Mouse (Mus musculus): ENCODE measurements around the gene Kcmf1. TPM values are rescaled to one million over a fixed set of nuclear protein-coding genes. Genes with fewer than 3 reads are reported as not detected.
A peak's percentile ranks its signal among the peaks of the same experiment; 100 is the strongest.

Kcmf1 gene
- 37.2 and 45.3 TPM in 2 replicates for polyA plus RNA-seq (2014; fragmentation: Nextera tagmentation; extraction: Ambion mirVana)

DNA sequence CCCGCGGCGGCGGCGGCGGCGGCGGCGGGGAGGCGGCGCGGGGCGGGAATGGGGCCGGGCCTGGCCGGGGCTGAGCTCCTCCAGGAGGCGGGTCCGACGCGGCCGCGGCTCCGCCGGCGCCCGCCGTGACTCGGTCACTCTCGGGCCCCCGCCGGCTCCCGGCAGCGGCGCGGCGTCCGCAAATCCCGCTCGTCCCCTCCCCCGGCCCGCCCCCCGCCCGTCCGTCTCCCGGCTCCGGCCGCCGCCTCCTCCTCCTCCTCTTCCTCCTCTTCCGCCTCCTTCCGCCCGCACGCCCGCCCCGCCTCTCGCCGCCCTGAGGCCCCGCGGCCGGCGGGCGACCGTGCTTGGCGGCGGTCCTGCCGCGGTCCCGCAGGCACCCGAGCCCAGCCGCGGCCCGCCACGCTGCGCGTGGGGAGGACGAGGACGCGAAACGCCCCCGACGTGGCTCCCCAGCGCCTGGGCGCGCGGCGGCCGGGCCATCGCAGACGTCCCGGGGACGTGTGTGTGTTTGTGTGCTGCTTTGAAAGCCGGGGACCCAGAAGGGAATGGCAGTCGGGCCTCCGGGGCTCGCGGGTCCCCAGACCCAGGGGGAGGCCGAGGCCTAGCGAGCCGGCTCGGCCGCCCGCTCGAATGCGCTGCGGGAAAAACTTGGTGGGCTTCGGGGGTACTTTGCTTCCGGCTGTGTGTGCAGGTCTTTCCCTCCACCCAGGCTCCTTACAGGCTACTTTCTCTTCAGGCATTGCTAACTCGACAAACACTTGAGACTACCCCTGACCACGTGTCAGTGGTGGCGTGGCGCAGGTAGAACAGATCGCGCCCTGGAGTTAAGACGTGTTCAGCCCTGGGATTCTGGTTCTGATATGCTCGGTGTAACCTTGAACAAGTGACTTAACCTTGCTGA, at the start of gene Kcmf1:
Gene Kcmf1, minus strand, starts transcription at position 199 of the 901 bp plus-strand sequence.
- Histone ChIP-seq H3K4me1 (ENCODE audit: control insufficient read depth, insufficient read depth, low read length) (peaks cover 15% of the 10 kb centered on the region; the same call in 1 of the 2 replicates), H3K9ac (ENCODE audit: low read length) (peak within 1 kb of the TSS; percentile 99), H3K4me2 (peak within 1 kb of the TSS; percentile 64), H3K27ac (ENCODE audit: low read depth, low read length) (peak within 1 kb of the TSS; percentile 98), H3K27me3 (ENCODE audit: control insufficient read depth, insufficient read depth, low read length) (no peaks in the 10 kb centered on the region), H3K9me3 (ENCODE audit: control insufficient read depth, low read length) (no peaks in the 10 kb centered on the region), H3K36me3 (ENCODE audit: control insufficient read depth, insufficient read depth, low read length) (no peaks in the 10 kb centered on the region), H3K4me3 (ENCODE audit: low read depth, low read length) (peak within 1 kb of the TSS; percentile 98)
- ATAC-seq (ENCODE audit: low FRiP score) = peak; percentile 85
- WGBS = under 1% methylated on average over 87 of the region's 113 CpGs
- DNase-seq (ENCODE audit: low spot score, missing footprints) = peak; percentile 95

DNA sequence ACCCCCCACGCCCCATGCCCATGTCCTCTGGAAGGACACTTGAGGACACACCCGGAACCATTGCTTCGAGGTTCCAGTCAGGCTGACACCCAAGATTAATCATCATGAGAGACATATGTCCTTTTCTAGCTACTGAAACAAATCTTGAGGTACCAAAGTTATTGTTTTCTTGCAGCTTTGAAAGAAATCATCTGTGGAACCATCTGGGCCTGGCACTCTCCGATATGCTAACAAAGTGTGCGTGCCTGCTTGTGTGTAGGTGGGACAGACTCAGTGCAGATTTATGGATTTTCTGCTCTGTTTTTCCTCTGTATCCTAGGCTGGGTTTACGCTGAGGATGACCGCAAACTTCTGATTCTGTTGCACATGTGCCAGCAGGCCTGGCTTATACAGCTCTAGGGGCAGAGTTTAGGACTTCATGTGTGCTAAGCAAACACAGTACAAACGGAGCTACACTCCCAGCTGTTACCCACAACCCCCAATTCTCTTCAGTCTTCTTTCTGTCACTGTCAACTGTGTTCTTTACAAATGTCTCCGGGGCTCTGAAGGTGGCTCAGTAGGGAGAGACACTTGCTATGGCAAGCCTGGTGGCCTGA, 49.5 kb upstream of the Kcmf1 start:
- Histone ChIP-seq H3K27me3 (ENCODE audit: control insufficient read depth, insufficient read depth, low read length) (no peaks in the 10 kb centered on the region), H3K27ac (ENCODE audit: low read depth, low read length) (no peak overlapping the region), H3K36me3 (ENCODE audit: control insufficient read depth, insufficient read depth, low read length) (no peaks in the 10 kb centered on the region), H3K9ac (ENCODE audit: low read length) (no peak overlapping the region), H3K4me2 (no peak overlapping the region), H3K4me1 (ENCODE audit: control insufficient read depth, insufficient read depth, low read length) (no peaks in the 10 kb centered on the region), H3K9me3 (ENCODE audit: control insufficient read depth, low read length) (no peaks in the 10 kb centered on the region), H3K4me3 (ENCODE audit: low read depth, low read length) (no peak overlapping the region)
- WGBS = 88% methylated on average over 9 of the region's 9 CpGs
- DNase-seq (ENCODE audit: low spot score, missing footprints) (no peak), ATAC-seq (ENCODE audit: low FRiP score) (no peak)

DNA sequence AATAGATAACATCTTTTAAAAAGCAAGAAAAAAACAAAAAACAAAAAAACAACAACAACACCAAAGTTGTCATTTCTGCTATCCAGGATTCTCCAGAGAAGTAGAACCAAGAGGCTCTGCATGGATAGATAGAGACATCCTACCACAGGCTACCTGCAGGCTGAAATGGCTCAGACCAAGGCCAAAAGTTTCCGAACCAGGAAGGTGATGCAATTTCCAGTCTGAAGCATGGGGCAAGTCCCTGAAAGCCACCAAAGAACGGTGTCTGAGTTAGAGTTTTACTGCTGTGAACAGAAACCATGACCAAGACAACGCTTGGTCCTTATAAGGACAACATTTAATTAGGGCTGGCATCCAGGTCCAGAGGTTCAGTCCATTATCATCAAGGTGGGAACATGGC, 48.6 kb upstream of the Kcmf1 start:
- Histone ChIP-seq H3K36me3 (ENCODE audit: control insufficient read depth, insufficient read depth, low read length) (no peaks in the 10 kb centered on the region), H3K4me3 (ENCODE audit: low read depth, low read length) (no peak overlapping the region), H3K4me2 (no peak overlapping the region), H3K4me1 (ENCODE audit: control insufficient read depth, insufficient read depth, low read length) (no peaks in the 10 kb centered on the region), H3K27ac (ENCODE audit: low read depth, low read length) (no peak overlapping the region), H3K9me3 (ENCODE audit: control insufficient read depth, low read length) (no peaks in the 10 kb centered on the region), H3K27me3 (ENCODE audit: control insufficient read depth, insufficient read depth, low read length) (no peaks in the 10 kb centered on the region), H3K9ac (ENCODE audit: low read length) (no peak overlapping the region)
- ATAC-seq (ENCODE audit: low FRiP score) = no peak
- 89% methylated on average over 3 of the region's 3 CpGs for WGBS
- no peak for DNase-seq (ENCODE audit: low spot score, missing footprints)

DNA sequence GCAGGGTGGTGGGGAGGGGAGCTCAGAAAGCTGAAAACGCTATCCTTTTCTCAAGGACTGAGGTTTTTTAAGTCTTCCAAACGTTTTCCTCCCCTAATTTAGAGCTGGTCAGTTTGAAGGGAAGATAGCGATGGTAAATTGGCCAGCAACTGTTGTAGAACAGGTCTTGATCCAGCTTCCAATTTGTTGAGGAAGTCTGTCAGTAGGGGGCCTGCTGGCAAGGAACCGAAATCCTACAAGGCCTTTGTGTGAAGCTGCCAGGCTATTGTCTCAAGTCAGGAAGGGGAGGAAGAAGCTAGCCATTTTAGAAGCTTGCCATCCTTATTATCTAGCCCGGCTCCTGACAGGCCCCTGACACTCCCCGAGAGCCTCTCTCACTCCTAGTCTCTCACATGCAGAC, 48.2 kb upstream of the Kcmf1 start:
- Histone ChIP-seq H3K27me3 (ENCODE audit: control insufficient read depth, insufficient read depth, low read length) (no peaks in the 10 kb centered on the region), H3K4me3 (ENCODE audit: low read depth, low read length) (no peak overlapping the region), H3K27ac (ENCODE audit: low read depth, low read length) (no peak overlapping the region), H3K9ac (ENCODE audit: low read length) (no peak overlapping the region), H3K4me2 (no peak overlapping the region), H3K9me3 (ENCODE audit: control insufficient read depth, low read length) (no peaks in the 10 kb centered on the region), H3K4me1 (ENCODE audit: control insufficient read depth, insufficient read depth, low read length) (no peaks in the 10 kb centered on the region), H3K36me3 (ENCODE audit: control insufficient read depth, insufficient read depth, low read length) (no peaks in the 10 kb centered on the region)
- ATAC-seq (ENCODE audit: low FRiP score) (no peak), DNase-seq (ENCODE audit: low spot score, missing footprints) (no peak)
- 52% methylated on average over 6 of the region's 6 CpGs for WGBS

DNA sequence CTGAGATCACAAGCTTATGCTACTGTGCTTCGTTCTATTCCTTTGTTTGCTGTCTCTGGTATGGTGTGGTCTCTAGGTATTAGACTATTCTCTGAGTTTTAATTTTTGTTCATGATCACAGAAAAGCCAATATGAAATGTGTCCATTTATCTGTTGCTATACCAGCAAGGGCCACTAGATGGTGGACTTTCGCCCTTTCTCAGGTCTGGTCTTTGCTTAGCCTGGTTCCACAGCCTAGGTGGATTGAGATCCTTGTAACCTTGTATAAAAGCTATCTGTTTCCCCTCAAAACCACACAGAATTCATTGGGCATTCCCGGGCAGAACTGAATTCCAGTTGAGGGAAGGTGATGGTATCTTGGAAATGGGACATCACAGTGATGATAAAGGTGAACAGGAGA, 40.7 kb upstream of the Kcmf1 start:
- no peak overlapping the region for H3K9ac ChIP-seq (ENCODE audit: low read length)
- no peaks in the 10 kb centered on the region for H3K27me3 ChIP-seq (ENCODE audit: control insufficient read depth, insufficient read depth, low read length)
- DNase-seq (ENCODE audit: low spot score, missing footprints) (peak; percentile 96), ATAC-seq (ENCODE audit: low FRiP score) (peak; percentile 54; the same call in 1 of the 2 replicates)
- WGBS = 7% methylated on average over 3 of the region's 3 CpGs
- no peaks in the 10 kb centered on the region for H3K36me3 ChIP-seq (ENCODE audit: control insufficient read depth, insufficient read depth, low read length)
- H3K9me3 ChIP-seq (ENCODE audit: control insufficient read depth, low read length) = no peaks in the 10 kb centered on the region
- no peak overlapping the region for H3K4me3 ChIP-seq (ENCODE audit: low read depth, low read length)
- H3K4me1 ChIP-seq (ENCODE audit: control insufficient read depth, insufficient read depth, low read length) = no peaks in the 10 kb centered on the region
- H3K27ac ChIP-seq (ENCODE audit: low read depth, low read length) = no peak overlapping the region
- no peak overlapping the region for H3K4me2 ChIP-seq

DNA sequence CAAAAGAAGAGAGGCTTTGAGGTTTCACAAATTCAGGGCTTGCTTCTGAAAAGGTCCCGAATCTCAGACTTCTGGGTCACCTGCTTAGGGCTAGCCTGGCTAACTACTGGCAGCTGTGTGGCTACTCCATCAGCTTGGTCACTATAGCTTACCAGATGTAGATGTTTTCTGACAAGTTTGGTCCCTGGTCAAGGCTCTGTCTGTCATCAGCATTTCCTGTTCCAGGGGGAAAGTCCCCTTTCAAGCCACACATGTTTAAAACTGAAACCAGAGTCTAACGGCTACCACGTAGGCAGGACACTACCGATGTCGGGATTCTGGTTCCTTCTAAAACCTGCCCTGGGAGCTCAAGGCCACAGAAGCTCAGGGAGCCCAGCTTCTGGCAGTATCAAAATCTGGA, 38.1 kb upstream of the Kcmf1 start:
- Histone ChIP-seq H3K4me2 (no peak overlapping the region), H3K9me3 (ENCODE audit: control insufficient read depth, low read length) (no peaks in the 10 kb centered on the region), H3K4me3 (ENCODE audit: low read depth, low read length) (no peak overlapping the region), H3K36me3 (ENCODE audit: control insufficient read depth, insufficient read depth, low read length) (no peaks in the 10 kb centered on the region), H3K9ac (ENCODE audit: low read length) (no peak overlapping the region), H3K4me1 (ENCODE audit: control insufficient read depth, insufficient read depth, low read length) (no peaks in the 10 kb centered on the region), H3K27ac (ENCODE audit: low read depth, low read length) (no peak overlapping the region), H3K27me3 (ENCODE audit: control insufficient read depth, insufficient read depth, low read length) (no peaks in the 10 kb centered on the region)
- 88% methylated on average over 5 of the region's 5 CpGs for WGBS
- no peak for DNase-seq (ENCODE audit: low spot score, missing footprints)
- ATAC-seq (ENCODE audit: low FRiP score) = no peak

DNA sequence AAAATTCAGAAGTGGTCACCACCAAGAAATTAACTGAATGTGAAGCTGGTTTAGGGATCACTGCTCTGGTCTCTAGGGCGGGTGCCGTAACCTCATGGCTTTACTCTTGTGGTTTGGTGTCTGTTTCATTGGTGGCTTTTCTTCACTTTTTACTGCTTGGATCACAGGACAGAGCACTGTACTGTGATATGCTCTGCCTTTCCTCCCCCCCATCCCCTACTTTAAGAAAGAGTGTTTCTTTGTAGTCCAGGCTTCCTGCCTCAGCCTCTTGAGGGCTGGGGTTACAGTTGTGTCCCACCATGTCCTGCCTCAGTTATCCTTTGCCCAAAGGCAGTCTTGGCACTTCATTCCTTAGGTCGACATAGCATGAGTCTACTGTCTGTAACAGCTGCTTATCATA, 37.7 kb upstream of the Kcmf1 start:
- Histone ChIP-seq H3K27me3 (ENCODE audit: control insufficient read depth, insufficient read depth, low read length) (no peaks in the 10 kb centered on the region), H3K27ac (ENCODE audit: low read depth, low read length) (no peak overlapping the region), H3K9me3 (ENCODE audit: control insufficient read depth, low read length) (no peaks in the 10 kb centered on the region), H3K9ac (ENCODE audit: low read length) (no peak overlapping the region), H3K4me2 (no peak overlapping the region), H3K4me1 (ENCODE audit: control insufficient read depth, insufficient read depth, low read length) (no peaks in the 10 kb centered on the region), H3K36me3 (ENCODE audit: control insufficient read depth, insufficient read depth, low read length) (no peaks in the 10 kb centered on the region), H3K4me3 (ENCODE audit: low read depth, low read length) (no peak overlapping the region)
- 82% methylated on average over 3 of the region's 3 CpGs for WGBS
- DNase-seq (ENCODE audit: low spot score, missing footprints) (no peak), ATAC-seq (ENCODE audit: low FRiP score) (no peak)

DNA sequence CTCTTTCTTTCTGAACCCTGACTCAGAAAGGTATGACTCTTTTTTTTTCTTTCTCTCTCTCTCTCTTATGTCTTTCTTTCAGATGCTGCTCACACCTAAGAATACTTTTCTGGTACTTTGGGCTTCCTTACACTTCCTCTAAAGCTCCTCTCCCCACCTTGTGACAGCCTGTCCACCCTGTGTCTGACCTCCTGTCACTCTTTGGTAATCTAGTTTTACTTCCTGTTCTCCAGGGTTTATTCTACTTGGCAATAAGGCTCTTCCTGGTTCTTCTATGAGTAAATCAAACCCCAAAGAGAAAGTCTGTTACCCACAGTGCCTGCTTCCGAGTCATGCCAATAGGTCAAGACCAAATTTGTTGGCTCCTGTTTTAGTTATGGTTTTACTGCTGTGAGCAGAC, 33.2 kb upstream of the Kcmf1 start:
- no peaks in the 10 kb centered on the region for H3K36me3 ChIP-seq (ENCODE audit: control insufficient read depth, insufficient read depth, low read length)
- H3K9me3 ChIP-seq (ENCODE audit: control insufficient read depth, low read length) = no peaks in the 10 kb centered on the region
- no peak for ATAC-seq (ENCODE audit: low FRiP score)
- WGBS = 91% methylated on average over 1 of the region's 1 CpGs
- no peak overlapping the region for H3K9ac ChIP-seq (ENCODE audit: low read length)
- no peak for DNase-seq (ENCODE audit: low spot score, missing footprints)
- H3K4me3 ChIP-seq (ENCODE audit: low read depth, low read length) = no peak overlapping the region
- no peak overlapping the region for H3K4me2 ChIP-seq
- no peak overlapping the region for H3K27ac ChIP-seq (ENCODE audit: low read depth, low read length)
- H3K27me3 ChIP-seq (ENCODE audit: control insufficient read depth, insufficient read depth, low read length) = no peaks in the 10 kb centered on the region
- H3K4me1 ChIP-seq (ENCODE audit: control insufficient read depth, insufficient read depth, low read length) = no peaks in the 10 kb centered on the region

DNA sequence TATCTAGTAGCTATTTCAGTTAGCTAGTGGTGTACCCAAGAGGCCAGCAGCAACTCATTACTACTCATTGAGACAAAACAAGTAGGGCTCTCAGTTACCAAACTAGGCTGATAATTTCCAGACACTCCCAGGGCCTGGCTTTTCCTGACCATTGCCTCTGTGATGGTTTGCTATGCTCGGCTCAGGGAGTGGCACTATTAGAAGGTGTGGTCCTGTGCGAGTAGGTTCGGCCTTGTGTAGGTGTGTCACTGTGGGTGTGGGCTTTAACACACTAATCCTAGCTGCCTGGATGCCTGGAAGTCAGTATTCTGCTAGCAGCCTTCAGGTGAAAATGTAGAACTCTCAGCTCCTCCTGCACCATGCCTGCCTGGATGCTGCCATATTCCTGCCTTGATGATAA, 31.8 kb upstream of the Kcmf1 start:
- DNase-seq (ENCODE audit: low spot score, missing footprints) = no peak
- no peaks in the 10 kb centered on the region for H3K36me3 ChIP-seq (ENCODE audit: control insufficient read depth, insufficient read depth, low read length)

More for the DNA sequence above, 31.8 kb upstream of the Kcmf1 start:
- Histone ChIP-seq H3K4me3 (ENCODE audit: low read depth, low read length) (no peak overlapping the region), H3K4me2 (no peak overlapping the region), H3K27me3 (ENCODE audit: control insufficient read depth, insufficient read depth, low read length) (no peaks in the 10 kb centered on the region), H3K9me3 (ENCODE audit: control insufficient read depth, low read length) (no peaks in the 10 kb centered on the region), H3K27ac (ENCODE audit: low read depth, low read length) (no peak overlapping the region), H3K4me1 (ENCODE audit: control insufficient read depth, insufficient read depth, low read length) (no peaks in the 10 kb centered on the region), H3K9ac (ENCODE audit: low read length) (no peak overlapping the region)
- 85% methylated on average over 3 of the region's 3 CpGs for WGBS
- no peak for ATAC-seq (ENCODE audit: low FRiP score)

Data from midbrain, embryonic 11.5 days (tissue).